Mouse (Mus musculus): Measurements from ENCODE around the gene Tmem231.

Gene Tmem231

DNA sequence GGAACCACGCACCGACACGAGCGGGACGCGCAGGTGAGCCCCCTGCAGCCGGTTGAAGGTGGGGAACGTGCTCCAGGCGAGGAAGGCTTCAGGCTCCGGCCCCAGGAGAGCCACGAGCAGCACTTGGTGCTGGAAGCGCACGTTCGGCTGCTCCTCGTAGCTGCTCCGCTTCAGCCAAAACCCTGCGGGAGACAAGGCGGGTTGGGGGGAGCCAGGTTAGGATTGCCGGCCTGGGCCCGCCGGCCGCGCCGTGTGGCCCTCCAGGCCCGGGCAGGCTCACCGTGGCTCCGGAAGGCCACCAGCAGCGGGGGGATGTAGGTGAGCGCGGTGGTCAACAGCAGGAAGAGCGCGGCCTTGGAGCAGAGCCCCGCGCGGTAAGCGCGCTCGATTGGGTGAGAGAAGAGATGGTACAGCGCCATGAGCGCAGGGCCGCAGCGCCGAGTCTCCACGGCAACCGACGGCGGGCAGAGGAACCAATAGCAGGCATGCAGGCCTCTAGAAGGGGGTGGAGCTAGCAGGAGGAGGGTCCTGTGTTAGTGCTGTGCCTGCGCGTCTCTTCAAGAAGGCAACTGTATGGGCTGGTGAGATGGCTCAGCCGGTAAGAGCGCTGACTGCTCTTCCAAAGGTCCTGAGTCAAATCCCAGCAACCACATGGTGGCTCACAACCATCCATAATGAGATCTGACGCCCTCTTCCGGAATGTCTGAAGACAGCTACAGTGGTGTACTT lies at the start of gene Tmem231:
Gene Tmem231 (minus strand): TSS at position 534 of the 729 bp plus-strand sequence.
- peak; percentile 93 for DNase-seq

GRCm38 (mm10) chr8:111982116-111982515 lies 48.4 kb upstream of the Tmem231 start:
- no peak for DNase-seq

DNA sequence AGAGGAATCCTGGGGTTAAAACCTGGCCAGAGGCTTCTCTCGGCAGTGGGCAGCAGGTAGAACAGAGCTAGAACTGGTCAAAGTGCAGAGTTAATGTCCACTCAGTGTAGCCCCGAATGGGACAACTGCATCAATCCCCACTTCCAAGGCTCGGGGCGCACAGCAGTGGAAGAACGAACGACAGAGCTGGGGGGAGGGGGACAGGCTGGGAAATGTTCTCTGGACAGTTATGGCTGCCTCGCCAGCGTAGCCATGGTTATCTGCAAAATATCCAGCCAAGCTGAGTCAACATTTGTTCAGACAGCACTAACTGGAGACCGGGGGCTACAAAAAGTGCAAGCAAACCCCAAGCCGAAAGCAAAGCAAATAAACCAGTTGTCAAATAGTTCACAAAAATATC lies 44.5 kb upstream of the Tmem231 start:
- peak; percentile 62 for DNase-seq

GRCm38 (mm10) chr8:111976326-111976725 lies 42.6 kb upstream of the Tmem231 start:
- DNase-seq, result no peak

DNA sequence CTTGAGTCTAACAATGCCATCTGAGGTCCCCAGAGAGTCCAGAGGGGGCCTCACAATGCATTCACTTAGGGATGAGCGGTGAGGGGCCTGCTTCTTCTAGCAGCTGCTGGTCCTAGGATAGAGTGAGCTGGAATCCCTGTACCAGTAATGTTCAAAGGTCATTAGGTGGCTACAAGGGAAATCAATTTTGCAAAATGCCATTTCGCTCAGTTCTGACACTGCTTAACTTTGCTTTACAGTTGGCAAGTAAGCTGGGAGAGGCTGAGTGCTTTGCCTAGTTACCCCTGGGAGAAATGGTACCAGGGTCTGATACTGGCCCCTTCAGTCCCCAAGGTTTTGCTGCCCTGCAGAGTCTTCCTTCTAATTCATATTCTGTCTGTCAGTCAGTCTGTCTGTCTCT lies 42.0 kb upstream of the Tmem231 start:
- no peak for DNase-seq

DNA sequence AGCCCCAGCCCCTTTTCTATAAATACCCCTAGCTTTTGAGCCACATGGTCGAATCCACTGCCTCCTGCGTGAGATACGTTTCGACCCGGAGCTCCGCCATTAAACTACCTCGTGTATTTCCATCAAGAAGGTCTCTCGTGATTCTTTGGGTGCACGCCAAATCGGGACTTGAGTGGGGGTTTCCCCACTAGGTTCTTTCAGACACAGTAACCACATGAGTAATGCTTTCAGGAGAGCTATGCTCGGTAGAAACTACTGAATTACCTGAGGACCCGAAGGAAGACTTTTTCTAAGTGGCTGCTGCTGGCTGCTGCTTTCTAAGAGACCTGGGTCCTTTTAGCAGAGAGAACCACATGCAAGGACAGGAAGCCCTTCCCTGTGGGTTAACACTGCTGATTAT lies 40.5 kb upstream of the Tmem231 start:
- DNase-seq, result no peak

- no peak for DNase-seq
Measured at GRCm38 (mm10) chr8:111968991-111969390, 35.3 kb upstream of the Tmem231 start.

GRCm38 (mm10) chr8:111968541-111968940 lies 34.9 kb upstream of the Tmem231 start:
- no peak for DNase-seq

- DNase-seq, result no peak
Measured at GRCm38 (mm10) chr8:111967246-111967870, 33.7 kb upstream of the Tmem231 start.

- DNase-seq, result no peak
Measured at GRCm38 (mm10) chr8:111964849-111965561, 31.3 kb upstream of the Tmem231 start.

GRCm38 (mm10) chr8:111964351-111964750 lies 30.7 kb upstream of the Tmem231 start:
- no peak for DNase-seq

GRCm38 (mm10) chr8:111963546-111963945 lies 29.9 kb upstream of the Tmem231 start:
- no peak for DNase-seq

DNA sequence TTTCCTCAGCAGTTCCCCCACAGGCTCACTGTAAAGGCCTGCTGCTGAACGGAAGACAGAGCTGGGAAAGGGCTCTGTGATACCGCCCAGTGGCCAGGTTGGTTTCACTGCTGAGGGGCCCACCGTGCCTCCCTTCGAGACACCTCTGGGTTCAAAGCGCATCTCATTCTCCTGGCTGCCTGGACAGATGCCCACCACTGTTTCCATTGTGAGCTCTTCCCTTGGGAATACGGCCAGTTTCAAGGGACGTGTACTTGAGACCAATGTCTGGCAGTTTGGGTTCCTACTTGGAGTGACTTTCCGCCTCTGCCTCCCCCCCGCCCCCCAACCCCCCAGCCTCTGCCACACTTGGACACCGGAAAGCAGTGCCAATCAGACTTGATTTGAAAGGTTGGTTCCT lies 29.4 kb upstream of the Tmem231 start:
- DNase-seq, result no peak

DNA sequence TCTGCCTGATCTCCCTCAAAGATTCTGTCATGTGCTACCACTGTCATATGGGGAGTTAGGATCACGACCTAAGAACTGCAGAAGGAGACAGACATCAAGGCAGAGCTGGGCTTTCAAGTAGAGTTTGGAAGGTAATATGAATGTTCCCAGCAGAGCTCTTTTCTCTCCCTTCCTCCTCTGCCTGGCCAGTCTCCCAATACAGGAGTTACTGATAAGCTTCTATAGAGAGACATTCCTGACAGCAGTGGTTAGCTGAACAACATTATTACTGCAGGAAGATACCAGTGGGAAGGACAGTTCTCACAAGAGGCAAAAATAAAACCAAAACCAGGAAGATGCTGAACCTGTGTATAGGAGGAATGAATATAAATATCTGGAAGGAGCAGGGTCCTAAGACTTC lies 28.9 kb upstream of the Tmem231 start:
- DNase-seq, result no peak

- no peak for DNase-seq
Measured at GRCm38 (mm10) chr8:111961330-111961729, 27.6 kb upstream of the Tmem231 start.

DNA sequence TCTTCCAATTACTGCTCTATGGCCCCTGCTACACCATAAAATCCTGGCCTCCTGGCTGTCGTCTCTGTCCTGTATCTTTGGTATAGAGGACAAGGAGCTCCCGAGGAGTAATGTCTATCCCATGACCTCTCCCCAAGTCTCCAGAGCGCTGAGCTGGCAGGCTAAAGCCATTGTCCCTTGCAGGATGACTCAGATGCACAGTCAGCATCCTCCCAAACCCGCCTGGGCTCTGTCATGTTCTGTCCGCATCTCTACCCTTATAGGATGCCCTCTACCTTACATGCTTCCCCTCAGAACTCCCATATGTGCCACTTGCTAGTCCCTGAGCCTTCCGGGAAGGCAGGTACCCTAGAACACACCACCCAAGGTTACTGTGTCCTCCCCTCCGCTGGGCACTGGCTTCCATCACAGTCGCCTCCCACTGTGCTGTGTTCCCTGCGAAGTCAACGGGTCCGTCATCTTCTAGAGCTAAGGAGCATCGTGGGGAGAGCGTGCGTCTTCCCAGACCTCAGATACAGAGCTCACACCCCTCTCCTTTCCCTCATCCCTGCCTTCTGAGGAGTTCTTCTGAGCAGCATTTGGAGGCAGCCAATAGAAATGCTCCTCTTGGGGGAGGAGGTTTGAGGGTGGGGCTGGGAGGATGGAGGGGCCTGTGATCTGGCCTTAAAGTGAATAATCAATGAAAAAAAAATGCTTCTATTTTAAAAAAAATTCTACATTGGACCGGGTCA lies 27.1 kb upstream of the Tmem231 start:
- DNase-seq, result no peak

DNA sequence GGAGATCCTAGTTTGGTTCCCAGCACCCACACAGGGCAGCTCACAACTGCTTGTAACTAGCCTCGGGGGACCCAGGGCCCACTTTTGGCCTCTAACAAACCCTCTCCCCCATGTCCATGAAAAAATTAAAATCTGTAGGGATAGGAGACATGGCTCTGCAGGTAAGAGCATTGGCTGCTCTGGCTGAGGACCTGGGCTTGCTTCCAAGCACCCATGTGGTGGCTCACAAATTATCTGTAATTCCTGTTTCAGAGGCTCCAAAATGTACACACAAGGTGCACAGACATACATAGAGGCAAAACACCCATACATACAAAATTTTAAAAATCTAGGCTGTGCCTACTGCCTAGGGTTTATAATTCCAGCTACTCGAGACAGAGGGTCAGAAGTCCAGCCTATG lies 23.6 kb upstream of the Tmem231 start:
- DNase-seq, result no peak

DNA sequence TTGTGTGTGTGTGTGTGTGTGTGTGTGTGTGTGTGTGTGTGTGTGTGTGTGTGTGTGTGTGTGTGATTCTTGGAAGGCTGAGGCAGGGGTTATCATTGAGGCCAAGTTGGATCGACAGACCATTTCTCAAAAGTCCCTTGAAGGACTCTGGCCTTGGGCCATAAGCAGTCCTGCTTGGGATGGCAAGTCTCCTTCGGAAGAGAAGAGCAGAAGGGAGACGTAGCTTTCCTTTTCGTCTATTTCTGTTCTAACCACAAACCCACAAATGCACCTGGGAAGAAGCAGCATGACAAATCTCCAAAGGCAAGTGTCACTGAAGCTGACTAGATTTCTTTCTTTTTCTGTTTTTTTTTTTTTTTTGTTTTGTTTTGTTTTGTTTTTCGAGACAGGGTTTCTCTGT lies 22.2 kb upstream of the Tmem231 start:
- DNase-seq, result no peak

DNA sequence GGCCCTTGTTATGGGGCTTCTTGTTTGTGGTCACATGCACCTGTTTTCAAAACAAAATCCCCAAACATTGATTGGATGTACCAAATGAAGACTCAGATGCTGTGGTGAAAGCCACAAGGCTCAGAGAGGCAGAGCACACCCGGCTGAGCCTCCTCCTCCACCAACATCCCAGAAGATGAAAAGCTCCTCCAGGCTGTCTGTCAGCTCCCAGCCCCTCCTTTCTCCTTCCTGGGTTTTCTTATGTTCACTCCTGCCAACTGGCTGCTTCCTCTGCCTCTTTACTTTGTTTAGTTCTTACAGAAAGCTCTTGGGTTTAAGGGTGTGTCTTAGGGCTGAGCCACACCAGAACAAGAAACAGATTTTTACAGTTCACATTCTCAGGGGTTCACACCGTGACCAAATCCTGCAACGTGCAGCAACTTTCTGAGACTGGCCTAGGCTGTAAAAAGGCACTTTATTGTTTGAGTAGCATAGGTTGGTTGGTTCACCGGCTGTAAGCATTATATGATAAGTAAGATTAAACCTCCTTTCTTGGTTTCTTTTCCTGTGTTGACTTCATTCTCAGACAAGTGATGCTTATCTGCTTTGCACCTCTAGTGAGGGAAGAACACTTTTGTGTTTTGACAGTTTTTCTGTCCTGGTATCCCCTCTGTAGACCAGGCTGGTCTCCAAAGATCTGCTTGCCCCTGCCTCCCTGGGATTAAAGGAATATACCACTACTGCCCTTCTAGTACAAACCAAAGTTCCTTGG lies 21.3 kb upstream of the Tmem231 start:
- no peak for DNase-seq

DNA sequence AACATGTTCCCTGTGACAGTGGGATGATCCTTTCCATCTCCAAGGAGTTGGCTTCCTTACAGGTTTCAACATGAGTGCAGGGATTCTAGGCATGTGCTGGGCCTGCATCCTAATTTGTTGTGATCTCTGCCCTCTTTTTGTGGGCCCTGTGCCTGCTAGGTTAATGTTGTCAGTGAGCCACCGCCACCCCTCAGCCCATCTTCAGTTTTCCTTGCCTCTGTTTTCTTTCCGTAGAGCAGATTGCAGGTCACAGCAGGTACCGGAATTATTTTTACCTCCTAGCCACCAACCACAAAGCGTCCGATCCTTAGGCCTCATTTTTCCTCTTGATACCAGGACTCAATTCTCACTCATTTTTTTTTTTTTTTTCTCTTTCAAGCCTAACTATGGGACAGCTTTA lies 18.3 kb upstream of the Tmem231 start:
- DNase-seq, result no peak

DNA sequence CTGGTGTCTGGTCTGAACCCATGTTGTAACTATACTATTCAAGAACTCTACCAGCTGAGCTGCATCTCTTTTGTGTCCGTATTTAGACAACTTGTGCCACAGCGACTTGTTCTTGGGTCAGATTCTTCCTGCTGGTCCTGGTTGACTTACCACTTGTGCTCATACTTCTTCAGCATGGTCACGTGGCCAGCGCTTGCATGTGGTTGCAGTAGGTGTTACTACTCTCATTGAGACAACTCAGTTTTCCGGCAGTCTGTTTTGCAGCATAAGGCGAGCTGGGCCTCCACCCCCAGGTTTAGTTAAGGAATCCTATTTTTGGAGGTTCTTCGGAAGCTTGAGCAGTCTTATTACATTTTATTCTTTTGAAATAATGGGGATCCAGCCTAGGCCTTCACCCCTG lies 17.6 kb upstream of the Tmem231 start:
- DNase-seq, result no peak

- no peak for DNase-seq
Measured at GRCm38 (mm10) chr8:111950846-111951245, 17.2 kb upstream of the Tmem231 start.

GRCm38 (mm10) chr8:111947954-111948353 lies 14.3 kb upstream of the Tmem231 start:
- no peak for DNase-seq
